Mouse (Mus musculus): ENCODE data around the gene Myo18a. TPM values are rescaled to one million over a fixed set of nuclear protein-coding genes. Genes with fewer than 3 reads are reported as not detected.

Gene Myo18a
- polyA plus RNA-seq, 1 experiment: 67.3 TPM

DNA sequence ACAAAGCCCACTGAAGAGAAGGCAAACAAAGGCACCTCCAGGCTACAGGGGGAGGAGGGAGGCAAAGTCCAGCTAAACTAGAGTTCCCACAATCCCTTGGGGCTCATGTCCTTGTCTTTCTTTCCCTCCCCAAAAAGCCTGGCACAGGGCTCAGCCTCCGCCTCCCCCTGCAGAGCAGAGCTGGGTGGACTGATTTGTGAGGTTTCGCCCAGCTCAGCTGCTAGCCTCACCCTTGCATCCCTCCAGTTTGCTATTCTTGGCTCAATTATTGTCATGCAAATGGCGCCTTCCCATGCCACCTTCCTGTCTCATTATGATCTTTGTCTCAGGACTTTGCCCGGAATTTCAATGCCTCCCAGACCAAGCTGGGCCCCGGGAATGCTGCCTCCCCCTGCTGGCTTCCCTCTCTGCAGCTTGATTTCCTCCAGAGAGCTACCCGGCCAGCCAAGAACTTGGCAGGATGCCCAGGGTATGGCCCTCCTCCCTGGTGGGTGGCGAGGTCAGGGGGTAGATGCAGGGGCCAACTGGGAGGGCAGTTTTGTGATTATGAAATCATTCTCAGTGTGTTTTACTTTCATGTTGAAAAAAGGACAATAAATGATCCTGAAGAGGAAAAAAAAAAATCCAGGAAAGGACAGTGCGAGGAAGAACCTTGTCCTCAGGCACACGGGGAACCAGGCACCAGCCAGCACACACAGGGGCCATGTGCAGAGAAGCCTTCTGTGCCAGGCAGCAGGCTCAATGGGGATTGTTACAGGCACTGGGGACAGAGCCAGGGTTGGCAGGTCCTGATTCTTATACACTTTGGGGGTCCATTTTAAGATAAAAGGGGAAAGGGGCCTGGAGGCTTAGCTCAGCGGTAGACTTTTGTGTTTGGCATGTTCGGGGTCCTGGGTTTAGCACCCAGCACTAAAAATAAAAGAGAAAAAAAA, 131.0 kb downstream of the Myo18a start, which contains the start of gene Pipox:
Gene Pipox (minus strand): TSS at position 310 of the 932 bp plus-strand sequence.
- DNase-seq (ENCODE audit: low read depth): peak; percentile 99
- TF ChIP-seq POLR2A (IDR thresholded peaks at IDR 0.05; ENCODE audit: borderline replicate concordance, extremely low read depth, insufficient read depth, insufficient read length, poor library complexity, severe bottlenecking) (no peak), CTCF (IDR thresholded peaks at IDR 0.05; ENCODE audit: borderline replicate concordance, extremely low read depth, insufficient read depth, insufficient read length) (peak; percentile 55; the same call in 1 of the 2 replicates)

DNA sequence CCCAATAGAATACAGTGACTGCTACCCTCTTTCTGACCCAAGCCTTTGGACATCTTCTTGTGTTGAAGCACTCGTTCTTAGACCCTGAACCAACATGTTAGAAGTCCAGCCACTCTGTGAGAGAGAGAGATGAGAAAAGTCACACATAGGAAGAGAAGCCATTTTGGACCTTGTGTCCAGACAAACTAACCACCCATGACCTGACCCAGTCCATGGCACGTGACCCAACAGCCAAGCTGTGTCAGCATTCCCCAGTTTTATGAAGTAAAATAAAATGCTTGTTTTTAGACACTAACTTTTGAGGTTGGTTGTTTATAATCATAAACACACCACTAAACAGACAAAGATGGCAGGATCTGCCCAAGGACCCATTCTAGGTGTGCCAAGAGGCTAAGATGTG, 131.9 kb downstream of the Myo18a start:
- no peak for DNase-seq (ENCODE audit: low read depth)
- TF ChIP-seq CTCF (IDR thresholded peaks at IDR 0.05; ENCODE audit: borderline replicate concordance, extremely low read depth, insufficient read depth, insufficient read length) (no peak), POLR2A (IDR thresholded peaks at IDR 0.05; ENCODE audit: borderline replicate concordance, extremely low read depth, insufficient read depth, insufficient read length, poor library complexity, severe bottlenecking) (no peak)

GRCm38 (mm10) chr11:77896011-77896410, 133.0 kb downstream of the Myo18a start:
- TF ChIP-seq POLR2A (IDR thresholded peaks at IDR 0.05; ENCODE audit: borderline replicate concordance, extremely low read depth, insufficient read depth, insufficient read length, poor library complexity, severe bottlenecking) (no peak), CTCF (IDR thresholded peaks at IDR 0.05; ENCODE audit: borderline replicate concordance, extremely low read depth, insufficient read depth, insufficient read length) (peak; percentile 3; the same call in 1 of the 2 replicates)
- peak; percentile 83 for DNase-seq (ENCODE audit: low read depth)

DNA sequence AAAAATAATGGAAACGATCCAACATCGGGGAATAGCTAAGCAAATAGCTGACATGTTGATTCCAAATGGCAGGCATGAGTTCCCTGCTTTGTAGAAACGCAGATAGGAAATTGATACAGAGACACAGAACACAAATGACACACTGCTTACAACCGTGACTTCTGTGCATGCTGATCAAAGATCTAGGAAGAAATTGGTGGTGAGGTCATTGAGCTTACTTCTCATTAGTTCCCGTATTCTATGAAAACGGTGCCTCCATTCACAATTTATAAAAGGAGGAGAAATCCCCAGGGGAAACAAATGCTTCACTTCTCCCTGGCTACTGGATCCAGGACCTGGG, 133.4 kb downstream of the Myo18a start:
- peak; percentile 79 for DNase-seq (ENCODE audit: low read depth)

GRCm38 (mm10) chr11:77896820-77897805, 134.1 kb downstream of the Myo18a start:
- TF ChIP-seq CTCF (IDR thresholded peaks at IDR 0.05; ENCODE audit: borderline replicate concordance, extremely low read depth, insufficient read depth, insufficient read length) (no peak), POLR2A (IDR thresholded peaks at IDR 0.05; ENCODE audit: borderline replicate concordance, extremely low read depth, insufficient read depth, insufficient read length, poor library complexity, severe bottlenecking) (no peak)
- peak; percentile 90 for DNase-seq (ENCODE audit: low read depth)

More for the DNA sequence above, 133.4 kb downstream of the Myo18a start:
- no peak for TF ChIP-seq CTCF (IDR thresholded peaks at IDR 0.05; ENCODE audit: borderline replicate concordance, extremely low read depth, insufficient read depth, insufficient read length)
- TF ChIP-seq POLR2A (IDR thresholded peaks at IDR 0.05; ENCODE audit: borderline replicate concordance, extremely low read depth, insufficient read depth, insufficient read length, poor library complexity, severe bottlenecking): no peak

DNA sequence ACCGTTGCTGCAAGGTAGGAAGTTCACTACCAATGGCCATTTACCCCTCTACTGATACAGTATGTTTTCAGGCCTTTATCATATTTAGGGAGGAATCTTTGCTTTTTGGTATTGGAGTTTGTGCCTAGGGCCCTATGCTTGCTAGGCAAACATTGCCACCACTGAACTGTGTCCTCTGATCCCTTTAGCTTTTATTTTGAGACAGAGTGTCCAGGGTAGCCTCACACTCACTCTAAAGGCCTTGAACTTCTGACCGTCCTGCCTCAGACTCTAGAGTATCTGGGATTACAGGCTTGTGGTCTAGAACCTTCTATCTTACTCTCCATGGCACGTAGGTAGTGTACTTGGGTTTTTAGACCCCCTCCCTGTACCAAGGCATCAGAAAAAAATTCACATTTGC, 137.1 kb downstream of the Myo18a start:
- TF ChIP-seq POLR2A (IDR thresholded peaks at IDR 0.05; ENCODE audit: borderline replicate concordance, extremely low read depth, insufficient read depth, insufficient read length, poor library complexity, severe bottlenecking): no peak
- TF ChIP-seq CTCF (IDR thresholded peaks at IDR 0.05; ENCODE audit: borderline replicate concordance, extremely low read depth, insufficient read depth, insufficient read length): no peak

GRCm38 (mm10) chr11:77900696-77901095, 137.7 kb downstream of the Myo18a start:
- no peak for DNase-seq (ENCODE audit: low read depth)
- TF ChIP-seq POLR2A (IDR thresholded peaks at IDR 0.05; ENCODE audit: borderline replicate concordance, extremely low read depth, insufficient read depth, insufficient read length, poor library complexity, severe bottlenecking) (no peak), CTCF (IDR thresholded peaks at IDR 0.05; ENCODE audit: borderline replicate concordance, extremely low read depth, insufficient read depth, insufficient read length) (no peak)

More for the DNA sequence above, 137.1 kb downstream of the Myo18a start:
- DNase-seq (ENCODE audit: low read depth): no peak

- TF ChIP-seq CTCF (IDR thresholded peaks at IDR 0.05; ENCODE audit: borderline replicate concordance, extremely low read depth, insufficient read depth, insufficient read length): no peak
- no peak for TF ChIP-seq POLR2A (IDR thresholded peaks at IDR 0.05; ENCODE audit: borderline replicate concordance, extremely low read depth, insufficient read depth, insufficient read length, poor library complexity, severe bottlenecking)
- no peak for DNase-seq (ENCODE audit: low read depth)
Observed at GRCm38 (mm10) chr11:77901366-77901765, 138.3 kb downstream of the Myo18a start.

GRCm38 (mm10) chr11:77901775-77902355, 138.8 kb downstream of the Myo18a start:
- DNase-seq (ENCODE audit: low read depth): peak; percentile 78
- TF ChIP-seq POLR2A (IDR thresholded peaks at IDR 0.05; ENCODE audit: borderline replicate concordance, extremely low read depth, insufficient read depth, insufficient read length, poor library complexity, severe bottlenecking) (no peak), CTCF (IDR thresholded peaks at IDR 0.05; ENCODE audit: borderline replicate concordance, extremely low read depth, insufficient read depth, insufficient read length) (no peak)

DNA sequence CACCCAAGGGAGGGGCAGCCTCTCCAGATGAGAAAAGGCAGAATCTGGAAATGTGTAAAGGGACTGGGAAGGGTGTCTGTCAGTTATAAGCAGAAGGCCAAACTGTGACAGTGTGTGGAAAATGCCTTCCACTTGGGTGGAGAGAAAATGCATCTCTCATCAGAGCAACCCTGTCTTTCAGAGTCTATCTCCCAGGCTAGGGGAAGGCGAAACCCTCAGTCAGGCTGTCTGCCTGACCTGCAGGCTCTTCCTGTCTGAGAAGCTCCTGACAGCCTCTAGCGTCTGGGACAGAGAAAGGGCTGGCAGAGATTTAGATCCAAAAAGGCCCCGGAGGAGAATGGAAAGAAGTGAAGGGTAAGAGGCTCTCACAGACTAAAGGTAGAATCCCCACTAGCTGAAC, 140.7 kb downstream of the Myo18a start:
- TF ChIP-seq POLR2A (IDR thresholded peaks at IDR 0.05; ENCODE audit: borderline replicate concordance, extremely low read depth, insufficient read depth, insufficient read length, poor library complexity, severe bottlenecking) (no peak), CTCF (IDR thresholded peaks at IDR 0.05; ENCODE audit: borderline replicate concordance, extremely low read depth, insufficient read depth, insufficient read length) (peak; percentile 27; the same call in 1 of the 2 replicates)
- DNase-seq (ENCODE audit: low read depth): peak; percentile 49
